Mouse (Mus musculus) liver, postnatal 0 days (tissue): ENCODE measurements at regions not wholly inside any gene's neighbourhood (a gene's known extent, or its start where the extent isn't known, plus 50 kb on each side); places are given as distances from the start of the nearest gene placed in this dataset.

Experiments used
- CTCF ChIP-seq: sonication (generic); IDR thresholded peaks from 2 replicates; pipeline ENCODE4 v1.5.1; 2016; ENCODE audit warnings: antibody characterized with exemption, low read depth
- EP300 ChIP-seq: IDR thresholded peaks from 2 replicates; pipeline ENCODE4 v1.6.1; 2016; ENCODE audit warnings: antibody characterized with exemption, low read depth, mild to moderate bottlenecking

DNA sequence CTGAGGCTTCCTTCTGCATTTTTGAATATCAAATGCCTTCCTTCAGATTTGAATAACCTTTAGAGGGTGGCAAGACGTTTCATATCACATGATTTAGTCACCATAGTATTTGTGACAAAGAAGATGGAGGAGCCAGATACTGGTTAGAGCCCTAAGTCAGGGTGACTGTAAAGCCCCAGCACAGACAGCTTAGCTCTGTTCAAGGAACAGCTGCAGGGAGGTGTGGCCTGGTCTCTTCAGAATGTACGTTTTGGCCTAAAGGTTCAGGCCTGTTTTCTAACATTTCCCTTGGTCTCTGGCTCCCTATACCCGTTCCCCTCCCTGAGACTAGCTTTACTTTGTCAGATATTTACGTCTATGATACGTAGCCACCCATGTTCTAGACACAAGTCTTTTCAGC, 212.3 kb downstream of the Rpap3 start:
- TF ChIP-seq CTCF (no peak), EP300 (no peak)
